Mouse (Mus musculus) frontal cortex, adult (tissue): ENCODE measurements at regions not wholly inside any gene's neighbourhood (a gene's known extent, or its start where the extent isn't known, plus 50 kb on each side); places are given as distances from the start of the nearest gene placed in this dataset.

Experiments
- ATAC-seq: cut with Nextera tagmentation; 2 replicates; pipeline ENCODE4 v1.9.2; 2017; ENCODE audit warnings: mild to moderate bottlenecking, moderate library complexity, mixed read lengths; ENCODE audit not compliant: low TSS enrichment

DNA sequence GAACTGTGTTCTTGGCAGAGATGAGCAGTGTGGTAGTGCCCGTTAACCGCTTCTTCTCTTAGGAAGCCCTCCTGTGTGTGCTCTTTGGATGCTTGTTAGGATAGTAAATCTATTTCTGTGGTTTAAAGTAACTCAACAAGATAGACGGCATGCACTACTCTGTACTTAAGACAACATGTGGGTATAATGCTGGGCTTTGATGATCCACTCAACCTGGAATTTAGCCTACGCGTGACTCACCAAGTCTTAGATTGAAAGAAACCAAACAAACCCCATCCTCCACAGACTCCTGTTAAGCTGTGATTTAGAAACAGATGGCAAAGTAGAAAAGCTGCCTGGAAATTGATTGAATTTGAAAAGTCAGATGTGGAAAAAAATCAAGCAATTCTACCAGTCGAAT lies 673.5 kb downstream of the Olfm4 start:
- peak; percentile 97 for ATAC-seq

DNA sequence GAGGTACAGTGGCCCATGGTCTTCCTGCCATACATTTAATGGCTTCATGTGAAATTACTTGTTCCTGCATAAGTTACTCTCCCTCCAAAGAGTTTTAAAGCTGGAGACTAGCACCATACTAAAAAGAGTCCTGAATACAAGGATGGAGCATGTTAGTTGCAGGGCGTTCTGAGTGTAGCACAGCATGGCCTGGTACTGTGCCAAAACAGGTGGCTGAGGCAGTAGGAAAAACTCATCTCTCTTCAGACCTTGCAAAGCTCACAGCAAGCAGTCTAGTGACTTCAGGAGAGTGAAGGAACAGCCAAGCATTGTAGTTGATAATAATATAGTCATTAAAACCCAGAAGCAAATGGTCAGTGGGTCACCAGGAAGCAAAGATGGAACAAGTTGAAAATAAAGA lies 699.0 kb downstream of the Olfm4 start:
- ATAC-seq = no peak

DNA sequence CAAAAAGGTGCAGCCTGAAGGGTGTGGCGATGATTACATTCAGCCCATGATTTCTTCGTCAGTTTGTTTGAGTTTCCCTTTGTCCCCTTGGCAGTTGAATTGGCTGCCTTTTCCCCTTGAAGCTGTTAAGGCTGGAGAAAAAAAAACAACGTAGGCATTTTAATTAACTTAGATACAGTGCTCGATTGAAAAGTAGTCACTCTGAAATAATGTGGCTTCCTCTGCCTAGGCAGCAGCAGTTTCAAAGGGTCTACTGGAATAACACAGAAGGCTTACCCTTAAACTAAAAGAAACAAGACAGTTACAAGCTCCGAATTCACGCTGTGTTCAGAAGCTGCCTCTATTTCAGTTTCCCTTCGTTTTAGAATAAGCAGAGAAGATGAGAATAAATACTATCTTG lies 699.4 kb downstream of the Olfm4 start:
- ATAC-seq = peak; percentile 73

DNA sequence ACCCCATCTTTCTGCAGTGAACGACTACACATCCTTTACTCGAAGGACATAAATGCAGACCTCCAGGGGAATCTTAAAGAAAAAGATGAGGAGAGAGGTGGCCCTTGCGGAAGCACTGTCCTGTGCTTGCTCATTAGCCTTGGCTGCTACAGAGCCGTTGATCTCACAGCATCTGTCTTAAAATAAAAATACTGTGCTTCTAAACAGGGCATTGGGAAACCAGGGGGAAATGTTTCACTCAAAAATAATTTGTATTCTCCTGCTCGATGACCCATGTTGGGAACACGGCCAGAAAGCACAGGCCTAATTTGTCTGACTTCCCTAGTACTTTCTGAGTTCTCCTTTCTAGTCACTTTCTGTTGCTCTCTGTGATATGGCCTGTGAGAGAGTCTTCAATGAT lies 699.8 kb downstream of the Olfm4 start:
- peak; percentile 85 for ATAC-seq

DNA sequence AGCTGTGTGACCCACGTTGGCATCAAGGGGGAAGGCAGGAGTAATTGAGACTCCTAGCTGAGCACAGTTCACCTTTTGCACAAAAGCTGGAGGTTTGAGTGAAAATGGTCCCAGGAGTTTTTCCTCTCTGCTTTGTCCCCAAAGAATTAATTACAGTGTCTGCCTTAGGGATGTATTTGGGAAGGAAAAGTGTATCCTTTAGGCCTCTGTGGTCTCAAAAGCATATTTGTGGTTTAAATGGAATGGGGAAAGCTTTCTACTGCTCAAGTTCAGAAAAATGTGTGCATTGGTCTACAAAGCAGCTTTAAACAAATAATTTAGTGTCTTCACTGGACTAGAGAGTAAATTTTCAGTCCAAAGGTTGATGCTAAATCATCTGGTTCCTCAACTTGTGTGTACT lies 706.6 kb downstream of the Olfm4 start:
- no peak for ATAC-seq

DNA sequence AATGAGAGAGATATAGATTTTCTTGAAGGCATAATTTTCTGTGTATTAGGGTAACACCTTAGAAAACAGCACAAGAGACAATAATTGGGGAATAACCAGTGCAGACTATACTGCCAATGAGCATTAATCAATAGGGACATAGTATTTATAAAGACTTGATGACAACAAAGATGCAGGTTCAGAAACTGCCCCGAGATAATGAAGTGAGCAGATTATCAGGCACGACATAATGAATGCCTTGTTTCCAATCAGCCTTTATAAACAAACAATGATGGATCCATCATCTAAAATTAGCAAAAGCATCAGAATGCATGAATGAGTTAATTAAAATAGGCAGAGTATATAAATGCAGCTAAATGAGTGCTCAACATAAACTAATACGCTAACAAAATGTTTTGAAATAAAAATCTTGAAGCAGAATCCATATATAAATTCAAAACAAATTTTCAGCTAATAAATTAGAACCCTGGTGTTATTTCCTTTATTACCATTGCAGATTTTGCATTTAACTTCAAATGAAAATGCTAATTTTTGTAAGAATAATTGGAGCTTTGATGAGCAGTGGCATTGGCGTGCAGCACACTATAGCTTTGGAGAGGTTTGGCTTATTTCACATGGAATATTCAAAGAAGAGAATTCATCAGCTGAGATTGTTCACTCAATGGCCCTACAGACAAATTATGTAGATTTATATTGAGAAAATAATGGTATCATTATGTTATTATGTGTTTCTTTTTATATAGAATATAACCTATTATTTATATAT lies 739.1 kb downstream of the Olfm4 start:
- no peak for ATAC-seq

DNA sequence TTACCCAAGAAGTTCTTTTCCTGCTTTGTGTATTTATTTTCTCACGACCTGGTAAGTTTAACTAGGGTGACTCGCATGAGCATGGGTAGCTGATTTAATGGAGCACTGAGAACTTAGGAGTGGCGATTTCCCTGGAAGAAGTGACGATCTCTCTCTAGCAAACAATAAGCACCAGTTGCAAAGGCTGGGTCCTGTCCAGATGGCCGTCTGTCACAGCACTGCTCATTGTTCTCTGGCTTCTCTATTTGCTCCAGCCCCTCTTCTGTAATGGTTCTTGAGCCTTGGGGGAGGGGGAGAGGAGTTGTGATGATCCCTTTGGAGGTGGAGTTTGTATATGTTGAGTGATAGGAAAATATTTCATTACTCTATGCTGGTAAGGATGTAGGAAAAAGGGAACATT lies 747.3 kb downstream of the Olfm4 start:
- no peak for ATAC-seq
